Mouse (Mus musculus): ENCODE measurements around the gene Fgb. TPM values are rescaled to one million over a fixed set of nuclear protein-coding genes. Genes with fewer than 3 reads are reported as not detected.

Fgb gene
- polyA plus RNA-seq (2012; rRNA removed), result 0.10 and 0.24 TPM in 2 replicates

DNA sequence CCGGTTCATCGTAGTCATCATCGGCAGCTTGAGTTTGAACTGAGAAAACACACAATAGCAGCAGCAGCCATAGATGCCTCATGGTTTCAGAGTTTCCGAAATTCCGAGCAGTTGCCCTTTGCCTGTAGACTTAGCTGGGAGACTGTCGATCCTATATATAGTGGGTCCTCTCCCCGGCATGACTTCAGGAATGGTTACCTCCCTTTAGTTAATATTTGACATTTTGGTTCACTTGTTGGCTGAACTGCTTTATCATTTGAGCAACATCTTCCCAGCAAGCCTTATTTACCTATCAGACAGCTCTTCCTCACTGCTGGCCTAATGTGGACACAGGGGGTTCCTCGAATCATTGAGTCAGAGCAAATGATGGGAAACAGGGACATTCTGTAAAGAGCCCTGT lies at the start of gene Fgb:
Gene Fgb, minus strand, starts transcription at position 184 of the 400 bp plus-strand sequence.
- Histone ChIP-seq H3K4me3 (replicated peaks; ENCODE audit: extremely low read depth, low read depth, low read length) (no peak within 1 kb of the TSS), H3K4me1 (ENCODE audit: control insufficient read depth, insufficient read depth, low read length) (no peaks in the 10 kb centered on the region)
- 78% methylated on average over 8 of the region's 8 CpGs for whole genome bisulfite sequencing
- DNase-seq, result no peak
- no peak for TF ChIP-seq CTCF (IDR thresholded peaks at IDR 0.05; ENCODE audit: insufficient read depth, low read length)
- TF ChIP-seq POLR2A (IDR thresholded peaks at IDR 0.05; ENCODE audit: borderline replicate concordance, extremely low read depth, low read depth, low read length), result no peak

- WGBS, result 92% methylated on average over 1 of the region's 1 CpGs
- no peak for DNase-seq
- no peak overlapping the region for H3K4me3 ChIP-seq (replicated peaks; ENCODE audit: extremely low read depth, low read depth, low read length)
These were observed 49.5 kb upstream of the Fgb start for GRCm38 (mm10) chr3:83099139-83099538.

DNA sequence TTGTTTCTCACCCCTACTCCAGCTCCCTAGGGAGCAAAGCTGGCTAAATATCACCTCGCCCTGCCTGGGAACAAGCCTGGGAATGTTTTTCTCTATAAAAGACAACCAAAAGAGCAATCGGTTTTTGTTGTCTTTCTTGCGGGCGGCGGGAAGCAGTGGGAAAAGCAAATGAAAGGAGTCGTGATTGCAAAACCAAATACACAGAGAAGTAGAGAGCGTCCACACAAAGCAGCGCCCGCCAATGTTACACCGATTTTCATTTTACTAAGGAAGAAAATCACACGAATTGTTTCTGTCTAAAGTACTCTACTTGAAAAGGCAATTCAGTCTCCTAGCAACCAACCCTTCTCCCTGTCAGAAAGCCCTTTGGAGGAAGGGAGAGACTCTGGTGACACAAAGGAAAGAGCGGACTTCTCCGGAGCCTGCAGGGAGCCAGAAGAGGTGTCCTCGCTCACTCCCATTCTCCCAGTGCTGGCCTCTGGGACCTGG lies 48.9 kb upstream of the Fgb start:
- Histone ChIP-seq H3K4me3 (replicated peaks; ENCODE audit: extremely low read depth, low read depth, low read length) (no peak overlapping the region), H3K4me1 (ENCODE audit: control insufficient read depth, insufficient read depth, low read length) (no peaks in the 10 kb centered on the region)
- 13% methylated on average over 14 of the region's 14 CpGs for WGBS
- TF ChIP-seq CTCF (IDR thresholded peaks at IDR 0.05; ENCODE audit: insufficient read depth, low read length) (no peak), POLR2A (IDR thresholded peaks at IDR 0.05; ENCODE audit: borderline replicate concordance, extremely low read depth, low read depth, low read length) (no peak)
- DNase-seq, result no peak

More at GRCm38 (mm10) chr3:83099139-83099538, 49.5 kb upstream of the Fgb start:
- H3K4me1 ChIP-seq (ENCODE audit: control insufficient read depth, insufficient read depth, low read length), result no peaks in the 10 kb centered on the region
- TF ChIP-seq POLR2A (IDR thresholded peaks at IDR 0.05; ENCODE audit: borderline replicate concordance, extremely low read depth, low read depth, low read length), result no peak
- TF ChIP-seq CTCF (IDR thresholded peaks at IDR 0.05; ENCODE audit: insufficient read depth, low read length), result no peak

DNA sequence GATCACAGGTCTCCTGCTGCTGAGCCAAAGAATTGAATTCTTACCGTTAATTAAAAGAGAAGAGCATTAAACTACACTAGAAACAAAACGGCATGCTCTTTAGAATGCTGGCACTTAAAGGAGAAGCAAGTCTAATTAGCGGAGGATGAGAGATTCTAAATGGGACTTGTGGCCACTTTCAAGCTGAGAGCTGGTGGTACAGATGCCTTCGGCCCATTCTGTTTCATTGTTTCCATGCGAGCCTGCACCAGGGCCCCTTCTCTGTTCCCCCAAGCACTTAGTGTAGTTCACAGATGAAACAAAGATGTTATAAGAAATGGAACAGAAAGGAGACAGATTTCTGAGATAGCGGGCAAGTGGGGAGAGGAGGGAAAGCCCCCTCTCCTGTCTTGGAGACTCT lies 47.9 kb upstream of the Fgb start:
- Histone ChIP-seq H3K4me3 (replicated peaks; ENCODE audit: extremely low read depth, low read depth, low read length) (no peak overlapping the region), H3K4me1 (ENCODE audit: control insufficient read depth, insufficient read depth, low read length) (no peaks in the 10 kb centered on the region)
- DNase-seq, result no peak
- 75% methylated on average over 6 of the region's 6 CpGs for WGBS
- TF ChIP-seq CTCF (IDR thresholded peaks at IDR 0.05; ENCODE audit: insufficient read depth, low read length) (no peak), POLR2A (IDR thresholded peaks at IDR 0.05; ENCODE audit: borderline replicate concordance, extremely low read depth, low read depth, low read length) (no peak)

GRCm38 (mm10) chr3:83080567-83081055 lies 30.9 kb upstream of the Fgb start:
- 3% methylated on average over 11 of the region's 11 CpGs for WGBS
- peak overlapping the region; percentile 83 for H3K4me3 ChIP-seq (replicated peaks; ENCODE audit: extremely low read depth, low read depth, low read length)
- TF ChIP-seq POLR2A (IDR thresholded peaks at IDR 0.05; ENCODE audit: borderline replicate concordance, extremely low read depth, low read depth, low read length), result no peak
- peak; percentile 54 for TF ChIP-seq CTCF (IDR thresholded peaks at IDR 0.05; ENCODE audit: insufficient read depth, low read length)
- DNase-seq, result peak; percentile 79
- H3K4me1 ChIP-seq (ENCODE audit: control insufficient read depth, insufficient read depth, low read length), result peaks cover 3% of the 10 kb centered on the region

- Histone ChIP-seq H3K4me3 (replicated peaks; ENCODE audit: extremely low read depth, low read depth, low read length) (no peak overlapping the region), H3K4me1 (ENCODE audit: control insufficient read depth, insufficient read depth, low read length) (peaks cover 3% of the 10 kb centered on the region)
- 51% methylated on average over 3 of the region's 3 CpGs for WGBS
- DNase-seq, result no peak
- no peak for TF ChIP-seq POLR2A (IDR thresholded peaks at IDR 0.05; ENCODE audit: borderline replicate concordance, extremely low read depth, low read depth, low read length)
These were observed 26.9 kb upstream of the Fgb start for GRCm38 (mm10) chr3:83076563-83076962.

- peak; percentile 1 for DNase-seq
- WGBS, result 82% methylated on average over 4 of the region's 4 CpGs
- peaks cover 3% of the 10 kb centered on the region; the same call in 1 of the 2 replicates for H3K4me1 ChIP-seq (ENCODE audit: control insufficient read depth, insufficient read depth, low read length)
- TF ChIP-seq CTCF (IDR thresholded peaks at IDR 0.05; ENCODE audit: insufficient read depth, low read length) (no peak), POLR2A (IDR thresholded peaks at IDR 0.05; ENCODE audit: borderline replicate concordance, extremely low read depth, low read depth, low read length) (no peak)
- no peak overlapping the region for H3K4me3 ChIP-seq (replicated peaks; ENCODE audit: extremely low read depth, low read depth, low read length)
These were observed 20.6 kb upstream of the Fgb start for GRCm38 (mm10) chr3:83070231-83070630.

GRCm38 (mm10) chr3:83068869-83069268 lies 19.2 kb upstream of the Fgb start:
- peaks cover 3% of the 10 kb centered on the region; the same call in 1 of the 2 replicates for H3K4me1 ChIP-seq (ENCODE audit: control insufficient read depth, insufficient read depth, low read length)
- 93% methylated on average over 13 of the region's 13 CpGs for WGBS
- H3K4me3 ChIP-seq (replicated peaks; ENCODE audit: extremely low read depth, low read depth, low read length), result no peak overlapping the region
- DNase-seq, result no peak
- no peak for TF ChIP-seq POLR2A (IDR thresholded peaks at IDR 0.05; ENCODE audit: borderline replicate concordance, extremely low read depth, low read depth, low read length)
- TF ChIP-seq CTCF (IDR thresholded peaks at IDR 0.05; ENCODE audit: insufficient read depth, low read length), result no peak

DNA sequence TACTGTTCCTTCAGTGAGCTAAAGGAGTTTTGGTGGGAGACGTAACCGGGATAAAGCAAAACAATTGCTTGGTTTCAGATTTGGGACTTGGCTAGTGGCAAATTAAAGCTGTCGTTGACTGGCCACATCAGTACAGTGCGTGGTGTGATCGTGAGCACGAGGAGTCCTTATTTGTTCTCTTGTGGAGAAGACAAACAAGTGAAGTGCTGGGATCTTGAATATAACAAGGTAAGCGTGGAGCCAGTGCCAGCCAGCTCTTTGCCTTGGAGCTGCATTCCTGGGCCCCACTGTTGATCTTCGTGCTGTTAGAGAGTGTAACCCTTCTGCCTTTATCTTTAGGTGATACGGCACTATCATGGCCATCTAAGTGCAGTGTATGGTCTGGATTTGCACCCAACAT lies 18.3 kb upstream of the Fgb start:
- peak; percentile 44 for DNase-seq
- Histone ChIP-seq H3K4me3 (replicated peaks; ENCODE audit: extremely low read depth, low read depth, low read length) (no peak overlapping the region), H3K4me1 (ENCODE audit: control insufficient read depth, insufficient read depth, low read length) (peaks cover 3% of the 10 kb centered on the region; the same call in 1 of the 2 replicates)
- 75% methylated on average over 9 of the region's 9 CpGs for WGBS
- TF ChIP-seq POLR2A (IDR thresholded peaks at IDR 0.05; ENCODE audit: borderline replicate concordance, extremely low read depth, low read depth, low read length), result no peak
- no peak for TF ChIP-seq CTCF (IDR thresholded peaks at IDR 0.05; ENCODE audit: insufficient read depth, low read length)

GRCm38 (mm10) chr3:83057046-83057445 lies 7.4 kb upstream of the Fgb start:
- H3K4me3 ChIP-seq (replicated peaks; ENCODE audit: extremely low read depth, low read depth, low read length), result no peak overlapping the region
- no peaks in the 10 kb centered on the region; the same call in 1 of the 2 replicates for H3K4me1 ChIP-seq (ENCODE audit: control insufficient read depth, insufficient read depth, low read length)
- 96% methylated on average over 2 of the region's 2 CpGs for WGBS
- DNase-seq, result no peak
- no peak for TF ChIP-seq POLR2A (IDR thresholded peaks at IDR 0.05; ENCODE audit: borderline replicate concordance, extremely low read depth, low read depth, low read length)
- no peak for TF ChIP-seq CTCF (IDR thresholded peaks at IDR 0.05; ENCODE audit: insufficient read depth, low read length)

All from lung, adult 2 months (tissue).